Mouse (Mus musculus) small intestine, adult 2 months (tissue): Measurements from ENCODE around the gene Inha. TPM values are rescaled to one million over a fixed set of nuclear protein-coding genes. Genes with fewer than 3 reads are reported as not detected.

Experiments used
- H3K27ac ChIP-seq: fragments of 200-500 bp; 2 replicates; pipeline ENCODE4 v1.5.1; 2012; ENCODE audit warnings: low read depth, low read length, control low read depth, inconsistent platforms; ENCODE audit not compliant: insufficient read depth
- H3K27me3 ChIP-seq: fragments of 200-500 bp; 2 replicates; pipeline ENCODE4 v1.6.1; 2012; ENCODE audit warnings: mild to moderate bottlenecking, moderate library complexity, low read length, inconsistent platforms; ENCODE audit not compliant: control insufficient read depth, insufficient read depth
- H3K36me3 ChIP-seq: fragments of 200-500 bp; 2 replicates; pipeline ENCODE4 v1.6.1; 2012; ENCODE audit warnings: mild to moderate bottlenecking, low read length, control low read depth, inconsistent platforms; ENCODE audit not compliant: control insufficient read depth, insufficient read depth
- H3K4me1 ChIP-seq: fragments of 200-500 bp; 2 replicates; pipeline ENCODE4 v1.6.1; 2012; ENCODE audit warnings: low read length, inconsistent platforms, mixed read lengths; ENCODE audit not compliant: control insufficient read depth, insufficient read depth, insufficient read length
- H3K4me3 ChIP-seq: fragments of 200-500 bp; 2 replicates; pipeline ENCODE4 v1.5.1; 2012; ENCODE audit warnings: low read depth, mild to moderate bottlenecking, control low read depth, inconsistent platforms, low read length, moderate library complexity
- CTCF ChIP-seq: fragments of 200-500 bp; IDR thresholded peaks from 2 replicates; pipeline ENCODE4 v1.5.1; 2012; ENCODE audit warnings: low read depth, mild to moderate bottlenecking, control low read depth, inconsistent platforms, low read length, moderate library complexity, mixed read lengths; ENCODE audit not compliant: insufficient replicate concordance, insufficient read length; ENCODE audit errors: extremely low read depth
- POLR2A ChIP-seq: fragments of 200-500 bp; IDR thresholded peaks from 2 replicates; pipeline ENCODE4 v1.6.1; 2012; ENCODE audit warnings: low read depth, mild to moderate bottlenecking, control low read depth, inconsistent platforms, low read length, moderate library complexity
- WGBS: fragments of 180-500 bp; shearing (Covaris S2); methylation state at CpG from one replicate; pipeline ENCODE4 v1.1.7; 2018; 5-methylcytosine and 5-hydroxymethylcytosine counted together
- polyA plus RNA-seq: library from polyadenylated mRNA; depleted of rRNA; stranded (reverse); fragments of >200 nt; gene quantifications from 2 replicates; pipeline ENCODE4 v1.2.3, GENCODE M21; 2012; rRNA removed

The Inha gene
- polyA plus RNA-seq, 1 experiment: 4.2 TPM

GRCm38 (mm10) chr1:75559212-75559925, 52.5 kb downstream of the Inha start:
- no peaks in the 10 kb centered on the region for H3K36me3 ChIP-seq
- no peak overlapping the region for H3K4me3 ChIP-seq
- TF ChIP-seq POLR2A: no peak
- TF ChIP-seq CTCF: peak; percentile 99
- no peaks in the 10 kb centered on the region for H3K27me3 ChIP-seq
- H3K27ac ChIP-seq: no peak overlapping the region
- whole genome bisulfite sequencing: 11% methylated on average over 17 of the region's 17 CpGs
- H3K4me1 ChIP-seq: no peaks in the 10 kb centered on the region

Other genes starting within 250 kb of the Inha start
- 2.8 and 6.2 TPM in 2 replicates for gene Ptprn, start 242.6 kb upstream of the Inha start, polyA plus RNA-seq
- 1.8 and 6.2 TPM in 2 replicates for gene Resp18, start 228.7 kb upstream of the Inha start, polyA plus RNA-seq
- 157 and 865 TPM in 2 replicates for gene Dnpep, start 189.1 kb upstream of the Inha start, polyA plus RNA-seq
- gene Des, start 146.7 kb upstream of the Inha start, polyA plus RNA-seq: 152 and 216 TPM in 2 replicates
- 21.5 and 23.2 TPM in 2 replicates for gene Speg, start 131.8 kb upstream of the Inha start, polyA plus RNA-seq
- gene Gmppa, start 71.1 kb upstream of the Inha start, polyA plus RNA-seq: 121 and 187 TPM in 2 replicates
- 0.05 TPM in 1 of 2 replicates, not detected in the other for gene Asic4, start 56.6 kb upstream of the Inha start, polyA plus RNA-seq
- gene Chpf, start 27.8 kb upstream of the Inha start, polyA plus RNA-seq: 29.8 and 40.2 TPM in 2 replicates
- gene Tmem198, start 27.5 kb upstream of the Inha start, polyA plus RNA-seq: 2.7 and 3.6 TPM in 2 replicates
- gene Obsl1, start 625 bp upstream of the Inha start, polyA plus RNA-seq: 4.3 and 6.3 TPM in 2 replicates
- 13.1 and 20.5 TPM in 2 replicates for gene Stk11ip, start 14.5 kb downstream of the Inha start, polyA plus RNA-seq
- gene Slc4a3, start 39.2 kb downstream of the Inha start, polyA plus RNA-seq: 4.5 and 5.6 TPM in 2 replicates